Mouse (Mus musculus) ES-Bruce4 (cell line): ENCODE results near the gene Il2rb.

ENCODE experiments used
- CTCF ChIP-seq: IDR thresholded peaks from one replicate; pipeline ENCODE4 v1.8.1; 2011; ENCODE audit warnings: low read depth, low read length
- EP300 ChIP-seq: IDR thresholded peaks from 2 replicates; pipeline ENCODE4 v1.6.1; 2011; ENCODE audit warnings: low read depth, low read length; ENCODE audit not compliant: insufficient read depth
- POLR2A ChIP-seq: IDR thresholded peaks from one replicate; pipeline ENCODE4 v1.8.1; 2011; ENCODE audit warnings: low read length; ENCODE audit not compliant: insufficient read depth

DNA sequence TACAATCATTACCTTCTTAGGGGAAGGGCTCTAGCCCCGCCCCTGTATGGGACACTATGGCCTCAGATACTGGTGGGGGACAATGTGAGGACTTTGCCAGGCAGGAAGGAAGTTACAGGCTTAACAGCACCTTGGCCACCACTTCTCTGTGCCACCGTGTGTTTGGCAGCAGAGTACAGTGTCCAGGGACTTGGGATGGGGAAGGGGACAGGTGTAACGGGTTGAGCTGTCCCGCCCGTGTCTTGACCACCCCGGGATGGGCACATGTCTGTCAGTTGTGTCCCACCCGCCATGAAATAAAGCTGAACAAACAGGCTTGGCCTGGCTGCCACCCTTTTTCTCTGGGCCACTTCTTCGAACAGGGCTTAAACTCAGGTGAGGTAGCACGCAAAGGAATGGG lies 56.1 kb downstream of the Il2rb start:
- no peak for TF ChIP-seq CTCF
- TF ChIP-seq POLR2A = no peak
- TF ChIP-seq EP300 = no peak
